Mouse (Mus musculus) bone marrow macrophage, adult 2 months (primary cell): Measurements from ENCODE around the gene Gdf3. TPM values are rescaled to one million over a fixed set of nuclear protein-coding genes. Genes with fewer than 3 reads are reported as not detected.

Source experiments
- H3K27ac ChIP-seq: 2 replicates; pipeline ENCODE4 v1.5.1; 2012; ENCODE audit warnings: low read depth, low read length; ENCODE audit not compliant: insufficient read depth
- H3K4me1 ChIP-seq: 2 replicates; pipeline ENCODE4 v1.6.1; 2012; ENCODE audit warnings: low read length; ENCODE audit not compliant: control insufficient read depth, insufficient read depth
- H3K4me3 ChIP-seq: 2 replicates; pipeline ENCODE4 v1.5.1; 2012; ENCODE audit warnings: mild to moderate bottlenecking, low read length, moderate library complexity; ENCODE audit not compliant: insufficient read depth
- CTCF ChIP-seq: IDR thresholded peaks from 2 replicates; pipeline ENCODE4 v1.5.1; 2012; ENCODE audit warnings: low read depth, mild to moderate bottlenecking, low read length, moderate library complexity
- POLR2A ChIP-seq: IDR thresholded peaks from 2 replicates; pipeline ENCODE4 v1.6.1; 2012; ENCODE audit warnings: mild to moderate bottlenecking, low read depth, low read length, borderline replicate concordance
- polyA plus RNA-seq: library from polyadenylated mRNA; stranded (reverse); fragments of >200 nt; gene quantifications from 2 replicates; pipeline ENCODE4 v1.2.4, GENCODE M21; 2012; ENCODE audit not compliant: missing spikeins, insufficient read depth, insufficient read length

Gene Gdf3
- polyA plus RNA-seq, 1 experiment: 32.0 TPM

GRCm38 (mm10) chr6:122607700-122608099 lies 2.2 kb downstream of the Gdf3 start:
- Histone ChIP-seq H3K4me1 (peaks cover 14% of the 10 kb centered on the region), H3K4me3 (no peak overlapping the region), H3K27ac (no peak overlapping the region)
- TF ChIP-seq CTCF (no peak), POLR2A (no peak)

- no peak for TF ChIP-seq POLR2A
- no peak for TF ChIP-seq CTCF
- Histone ChIP-seq H3K4me1 (peaks cover 14% of the 10 kb centered on the region), H3K4me3 (no peak overlapping the region), H3K27ac (no peak overlapping the region)
Measured at GRCm38 (mm10) chr6:122606661-122607060, 3.2 kb downstream of the Gdf3 start.

- Histone ChIP-seq H3K27ac (no peak overlapping the region), H3K4me3 (no peak overlapping the region), H3K4me1 (peaks cover 14% of the 10 kb centered on the region)
- TF ChIP-seq POLR2A (no peak), CTCF (0 out of 2 replicates have a peak, but pooled peaks have one; percentile 14)
Measured at GRCm38 (mm10) chr6:122605483-122605882, 4.4 kb downstream of the Gdf3 start.

GRCm38 (mm10) chr6:122604260-122604659 lies 5.6 kb downstream of the Gdf3 start:
- Histone ChIP-seq H3K4me3 (peak overlapping the region; percentile 65), H3K4me1 (peaks cover 14% of the 10 kb centered on the region), H3K27ac (peak overlapping the region; percentile 99)
- no peak for TF ChIP-seq CTCF
- no peak for TF ChIP-seq POLR2A

- TF ChIP-seq CTCF (no peak), POLR2A (no peak)
- H3K27ac ChIP-seq: peak overlapping the region; percentile 99
- H3K4me3 ChIP-seq: peak overlapping the region; percentile 55
- peaks cover 14% of the 10 kb centered on the region for H3K4me1 ChIP-seq
Measured at GRCm38 (mm10) chr6:122602992-122603322, 6.9 kb downstream of the Gdf3 start.

GRCm38 (mm10) chr6:122602242-122602991 lies 7.5 kb downstream of the Gdf3 start, which contains the start of gene Apobec1:
Gene Apobec1, minus strand, starts transcription at chr6:122602444.
- peak within 1 kb of the TSS; percentile 99 for H3K27ac ChIP-seq
- peaks cover 10% of the 10 kb centered on the region for H3K4me1 ChIP-seq
- TF ChIP-seq POLR2A (no peak; the same call in 1 of the 2 replicates), CTCF (no peak)
- H3K4me3 ChIP-seq: peak within 1 kb of the TSS; percentile 55

- H3K27ac ChIP-seq: peak overlapping the region; percentile 99
- TF ChIP-seq POLR2A: no peak
- no peak for TF ChIP-seq CTCF
- H3K4me1 ChIP-seq: peaks cover 8% of the 10 kb centered on the region
- H3K4me3 ChIP-seq: peak overlapping the region; percentile 55
Measured at GRCm38 (mm10) chr6:122601615-122602014, 8.3 kb downstream of the Gdf3 start.

GRCm38 (mm10) chr6:122601031-122601430 lies 8.9 kb downstream of the Gdf3 start:
- Histone ChIP-seq H3K4me3 (peak overlapping the region; percentile 79), H3K4me1 (peaks cover 8% of the 10 kb centered on the region), H3K27ac (peak overlapping the region; percentile 92)
- TF ChIP-seq POLR2A (no peak), CTCF (no peak)

GRCm38 (mm10) chr6:122600066-122600646 lies 9.7 kb downstream of the Gdf3 start:
- TF ChIP-seq CTCF: no peak
- no peak for TF ChIP-seq POLR2A
- Histone ChIP-seq H3K27ac (peak overlapping the region; percentile 92), H3K4me1 (peaks cover 12% of the 10 kb centered on the region), H3K4me3 (peak overlapping the region; percentile 79)

GRCm38 (mm10) chr6:122599054-122599737 lies 10.7 kb downstream of the Gdf3 start:
- H3K4me3 ChIP-seq: peak overlapping the region; percentile 79
- TF ChIP-seq POLR2A: no peak
- TF ChIP-seq CTCF: no peak
- H3K27ac ChIP-seq: peak overlapping the region; percentile 92
- peaks cover 14% of the 10 kb centered on the region for H3K4me1 ChIP-seq
